Mouse (Mus musculus) ES-Bruce4 (cell line): ENCODE data around the gene H2al1c. TPM values are rescaled to one million over a fixed set of nuclear protein-coding genes. Genes with fewer than 3 reads are reported as not detected.
"Not testable (repeated sequence)": the region's sequence is repeated elsewhere in the genome, so short reads cannot be mapped to it uniquely, and the experiment has no call there.

ENCODE experiments used
- H3K27ac ChIP-seq: 2 replicates; pipeline ENCODE4 v1.5.1; 2012; ENCODE audit warnings: low read length, inconsistent platforms; ENCODE audit not compliant: insufficient read depth
- H3K27me3 ChIP-seq: 2 replicates; pipeline ENCODE4 v1.6.1; 2012; ENCODE audit warnings: mild to moderate bottlenecking, low read length, inconsistent platforms; ENCODE audit not compliant: control insufficient read depth, poor library complexity, insufficient read depth, severe bottlenecking
- H3K36me3 ChIP-seq: 2 replicates; pipeline ENCODE4 v1.6.1; 2012; ENCODE audit warnings: inconsistent platforms, mild to moderate bottlenecking, low read length, moderate library complexity; ENCODE audit not compliant: control insufficient read depth, poor library complexity, insufficient read depth, severe bottlenecking
- H3K4me1 ChIP-seq: one replicate; pipeline ENCODE4 v1.8.1; 2011; ENCODE audit warnings: low read length; ENCODE audit not compliant: control insufficient read depth, insufficient read depth
- H3K4me3 ChIP-seq: 2 replicates; pipeline ENCODE4 v1.5.1; 2011; ENCODE audit warnings: low read depth, mild to moderate bottlenecking, low read length
- H3K9ac ChIP-seq: 2 replicates; pipeline ENCODE4 v1.6.1; 2012; ENCODE audit warnings: low read depth, mild to moderate bottlenecking, inconsistent platforms; ENCODE audit not compliant: poor library complexity, severe bottlenecking
- H3K9me3 ChIP-seq: replicated peaks from 2 replicates; pipeline ENCODE4 v1.6.1; 2012; ENCODE audit warnings: mild to moderate bottlenecking, low read length, inconsistent platforms; ENCODE audit not compliant: control insufficient read depth, poor library complexity, insufficient read depth, severe bottlenecking
- CTCF ChIP-seq: IDR thresholded peaks from one replicate; pipeline ENCODE4 v1.8.1; 2011; ENCODE audit warnings: low read depth, low read length
- EP300 ChIP-seq: IDR thresholded peaks from 2 replicates; pipeline ENCODE4 v1.6.1; 2011; ENCODE audit warnings: low read depth, low read length; ENCODE audit not compliant: insufficient read depth
- POLR2A ChIP-seq: IDR thresholded peaks from one replicate; pipeline ENCODE4 v1.8.1; 2011; ENCODE audit warnings: low read length; ENCODE audit not compliant: insufficient read depth
- polyA plus RNA-seq: library from polyadenylated mRNA; stranded (reverse); fragments of >200 nt; gene quantifications from 2 replicates; pipeline ENCODE4 v1.2.4, GENCODE M21; 2011; ENCODE audit warnings: low read depth; ENCODE audit not compliant: missing spikeins, insufficient read depth, insufficient read length

H2al1c gene
- polyA plus RNA-seq, 1 experiment, result not detected

GRCm38 (mm10) chrX:11280741-11281140 is 24.7 kb upstream of the H2al1c start:
- Histone ChIP-seq H3K4me1 (no peaks in the 10 kb centered on the region), H3K27me3 (no peaks in the 10 kb centered on the region), H3K27ac (no peak overlapping the region), H3K9ac (no peak overlapping the region), H3K9me3 (peaks cover 8% of the 10 kb centered on the region), H3K36me3 (no peaks in the 10 kb centered on the region), H3K4me3 (no peak overlapping the region)
- TF ChIP-seq CTCF, result no peak
- no peak for TF ChIP-seq POLR2A
- TF ChIP-seq EP300, result no peak

GRCm38 (mm10) chrX:11288306-11288882 is 17.1 kb upstream of the H2al1c start:
- no peaks in the 10 kb centered on the region for H3K36me3 ChIP-seq
- peaks cover 4% of the 10 kb centered on the region; the same call in 1 of the 2 replicates for H3K9me3 ChIP-seq
- H3K9ac ChIP-seq, result no peak overlapping the region
- H3K4me3 ChIP-seq, result no peak overlapping the region
- no peak for TF ChIP-seq POLR2A
- TF ChIP-seq CTCF, result no peak
- TF ChIP-seq EP300, result no peak
- no peaks in the 10 kb centered on the region for H3K4me1 ChIP-seq
- no peak overlapping the region for H3K27ac ChIP-seq
- no peaks in the 10 kb centered on the region for H3K27me3 ChIP-seq

GRCm38 (mm10) chrX:11289244-11289643 is 16.2 kb upstream of the H2al1c start:
- TF ChIP-seq POLR2A, result no peak
- no peak for TF ChIP-seq EP300
- TF ChIP-seq CTCF, result no peak
- Histone ChIP-seq H3K27me3 (no peaks in the 10 kb centered on the region), H3K4me3 (no peak overlapping the region), H3K27ac (no peak overlapping the region), H3K4me1 (no peaks in the 10 kb centered on the region), H3K9ac (no peak overlapping the region), H3K36me3 (no peaks in the 10 kb centered on the region), H3K9me3 (no peaks in the 10 kb centered on the region)

- H3K36me3 ChIP-seq, H3K27ac ChIP-seq, H3K9ac ChIP-seq, H3K4me1 ChIP-seq, H3K27me3 ChIP-seq, H3K9me3 ChIP-seq, H3K4me3 ChIP-seq: not testable (repeated sequence)
These were observed 6.5 kb upstream of the H2al1c start, which contains the start of gene H2al1a for GRCm38 (mm10) chrX:11298957-11299356. TSS of gene H2al1a (plus strand) at chrX:11299257.

- not testable (repeated sequence) for H3K9me3 ChIP-seq, H3K9ac ChIP-seq, H3K27ac ChIP-seq, H3K4me3 ChIP-seq, H3K36me3 ChIP-seq, H3K27me3 ChIP-seq, H3K4me1 ChIP-seq
These were observed 3.3 kb upstream of the H2al1c start, which contains the start of gene H2al1b for GRCm38 (mm10) chrX:11302132-11302531. TSS of gene H2al1b (plus strand) at chrX:11302432.

- not testable (repeated sequence) for H3K4me1 ChIP-seq, H3K27ac ChIP-seq, H3K27me3 ChIP-seq, H3K9me3 ChIP-seq, H3K36me3 ChIP-seq, H3K4me3 ChIP-seq, H3K9ac ChIP-seq
These were observed 3.1 kb downstream of the H2al1c start, which contains the start of gene H2al1d for GRCm38 (mm10) chrX:11308524-11308923. TSS of gene H2al1d (plus strand) at chrX:11308824.

GRCm38 (mm10) chrX:11311634-11312033 is 6.2 kb downstream of the H2al1c start, which contains the start of gene H2al1e:
TSS of gene H2al1e (plus strand) at chrX:11311934.
- not testable (repeated sequence) for H3K27ac ChIP-seq, H3K4me3 ChIP-seq, H3K9ac ChIP-seq, H3K9me3 ChIP-seq, H3K36me3 ChIP-seq, H3K27me3 ChIP-seq, H3K4me1 ChIP-seq

GRCm38 (mm10) chrX:11314858-11315257 is 9.4 kb downstream of the H2al1c start, which contains the start of gene H2al1f:
TSS of gene H2al1f (plus strand) at chrX:11315158.
- H3K4me1 ChIP-seq, H3K27me3 ChIP-seq, H3K9me3 ChIP-seq, H3K27ac ChIP-seq, H3K9ac ChIP-seq, H3K36me3 ChIP-seq, H3K4me3 ChIP-seq: not testable (repeated sequence)

- H3K27ac ChIP-seq, H3K9ac ChIP-seq, H3K27me3 ChIP-seq, H3K4me3 ChIP-seq, H3K4me1 ChIP-seq, H3K36me3 ChIP-seq, H3K9me3 ChIP-seq: not testable (repeated sequence)
These were observed 12.5 kb downstream of the H2al1c start, which contains the start of gene H2al1g for GRCm38 (mm10) chrX:11317956-11318355. TSS of gene H2al1g (plus strand) at chrX:11318256.
